Mouse (Mus musculus) CH12.LX (cell line): ENCODE measurements at regions not wholly inside any gene's neighbourhood (a gene's known extent, or its start where the extent isn't known, plus 50 kb on each side); places are given as distances from the start of the nearest gene placed in this dataset.
A peak's percentile ranks its signal among the peaks of the same experiment; 100 is the strongest.
"Not testable (repeated sequence)": the region's sequence is repeated elsewhere in the genome, so short reads cannot be mapped to it uniquely, and the experiment has no call there.

ENCODE experiments used
- DNase-seq: peaks from one replicate; pipeline ENCODE4 v3.0.0-alpha.2; 2013; ENCODE audit errors: extremely low read depth
- H3K27ac ChIP-seq: 2 replicates; pipeline ENCODE4 v1.5.1; 2012; ENCODE audit warnings: low read depth, mild to moderate bottlenecking, control low read depth, moderate library complexity; ENCODE audit not compliant: insufficient read depth
- H3K27me3 ChIP-seq: replicated peaks from 2 replicates; pipeline ENCODE3; 2012; ENCODE audit warnings: inconsistent platforms
- H3K36me3 ChIP-seq, 2 experiments: replicated peaks in 1 of 2; 2 replicates each; pipeline versions ENCODE3 to v1.6.1; 2012; ENCODE audit warnings: inconsistent platforms in 1 of 2, low read length in 1 of 2, mild to moderate bottlenecking in 1 of 2, mixed read lengths in 1 of 2, moderate library complexity in 1 of 2; ENCODE audit not compliant: control insufficient read depth in 1 of 2, insufficient read depth in 1 of 2
- H3K4me1 ChIP-seq, 2 experiments: 2 replicates each; pipeline ENCODE4 v1.6.1; 2012; ENCODE audit warnings: inconsistent platforms in 1 of 2, moderate library complexity in 1 of 2; ENCODE audit not compliant: insufficient read depth in 2 of 2, control insufficient read depth in 1 of 2
- H3K4me2 ChIP-seq: 2 replicates; pipeline ENCODE4 v1.6.1; 2012; ENCODE audit warnings: low read depth, mild to moderate bottlenecking, control low read depth; ENCODE audit not compliant: poor library complexity, insufficient read depth, severe bottlenecking
- H3K4me3 ChIP-seq, 3 experiments: fragments of 150-350 bp in 1 of 3; sonication (generic) in 1 of 3; replicated peaks in 1 of 3; 2 replicates each; pipeline versions ENCODE3 to v1.5.1; 2011 to 2012; ENCODE audit warnings: low read depth in 2 of 3, low read length in 2 of 3, mild to moderate bottlenecking in 2 of 3, moderate library complexity in 2 of 3, control low read depth in 1 of 3, improper control_type of control experiment in 1 of 3, inconsistent platforms in 1 of 3, mixed read lengths in 1 of 3; ENCODE audit not compliant: poor library complexity in 1 of 3
- H3K79me2 ChIP-seq: replicated peaks from 2 replicates; pipeline ENCODE4 v1.6.1; 2012; ENCODE audit warnings: mild to moderate bottlenecking, moderate library complexity; ENCODE audit not compliant: control insufficient read depth, poor library complexity, insufficient read depth, severe bottlenecking; ENCODE audit errors: extremely low read depth
- H3K9ac ChIP-seq: 2 replicates; pipeline ENCODE4 v1.6.1; 2012; ENCODE audit warnings: low read depth, mild to moderate bottlenecking, control low read depth, moderate library complexity; ENCODE audit not compliant: insufficient read depth
- H3K9me3 ChIP-seq: replicated peaks from 2 replicates; pipeline ENCODE3; 2012; ENCODE audit warnings: low read length, inconsistent platforms, mixed read lengths
- CHD2 ChIP-seq: IDR thresholded peaks from 2 replicates; pipeline ENCODE4 v1.6.1; 2011; ENCODE audit warnings: low read length, improper control_type of control experiment
- CTCF ChIP-seq, 2 experiments: IDR thresholded peaks in 1 of 2; conservative IDR thresholded peaks in 1 of 2; 2 replicates each; pipeline ENCODE4 v1.5.1; 2011 to 2012; ENCODE audit warnings: low read depth in 2 of 2, low read length in 2 of 2, improper control_type of control experiment in 1 of 2, inconsistent platforms in 1 of 2, mild to moderate bottlenecking in 1 of 2, moderate library complexity in 1 of 2
- E2F4 ChIP-seq: IDR thresholded peaks from 2 replicates; pipeline ENCODE4 v1.6.1; 2011; ENCODE audit warnings: low read depth, low read length, improper control_type of control experiment; ENCODE audit not compliant: insufficient replicate concordance
- EP300 ChIP-seq: IDR thresholded peaks from 2 replicates; pipeline ENCODE4 v1.6.1; 2011; ENCODE audit warnings: low read length, improper control_type of control experiment
- KAT2A ChIP-seq: IDR thresholded peaks from 2 replicates; pipeline ENCODE4 v1.6.1; 2012; ENCODE audit warnings: low read length, improper control_type of control experiment, inconsistent platforms; ENCODE audit not compliant: insufficient replicate concordance
- MYC ChIP-seq: IDR thresholded peaks from 2 replicates; pipeline ENCODE4 v1.6.1; 2011; ENCODE audit warnings: low read depth, mild to moderate bottlenecking, improper control_type of control experiment, low read length
- RAD21 ChIP-seq: IDR thresholded peaks from 2 replicates; pipeline ENCODE4 v1.6.1; 2011; ENCODE audit warnings: low read depth, mild to moderate bottlenecking, low read length, improper control_type of control experiment, moderate library complexity
- SIN3A ChIP-seq: IDR thresholded peaks from 2 replicates; pipeline ENCODE4 v1.6.1; 2012; ENCODE audit warnings: low read length, improper control_type of control experiment, inconsistent platforms
- TCF12 ChIP-seq: IDR thresholded peaks from 2 replicates; pipeline ENCODE4 v1.6.1; 2014; ENCODE audit warnings: low read depth, mild to moderate bottlenecking, inconsistent platforms, low read length, improper control_type of control experiment
- dilution Hi-C: fragments of 300-500 bp; cut with MboI; formaldehyde crosslinking; loops from 2 replicates; pipeline ENCODE4 v1.14.3; 2020; ENCODE audit warnings: low sequenced_read_pairs; ENCODE audit not compliant: extremely low pct_unique_long_range_greater_than_20kb, extremely low pct_ligation_motif_present
- in situ Hi-C: fragments of 300-500 bp; cut with MboI; formaldehyde crosslinking; loops from 3 replicates; pipeline ENCODE4 v1.14.3; 2019; ENCODE audit warnings: low sequenced_read_pairs, low pct_ligation_motif_present, low pct_unique_long_range_greater_than_20kb, mixed read lengths

GRCm38 (mm10) chr3:81835380-81836157 is 96.8 kb upstream of the Ctso start:
- peak overlapping the region in 1 of 3 experiments; percentile 35 for H3K4me3 ChIP-seq
- H3K27me3 ChIP-seq: no peaks in the 10 kb centered on the region
- H3K36me3 ChIP-seq: no peaks in the 10 kb centered on the region
- H3K4me1 ChIP-seq: peaks cover 0 to 14% of the 10 kb centered on the region in 2 experiments; a peak in 3 of 4 replicates
- dilution Hi-C loops: no loop called here
- no peaks in the 10 kb centered on the region for H3K79me2 ChIP-seq
- TF ChIP-seq EP300 (no peak), SIN3A (0 out of 2 replicates have a peak, but pooled peaks have one; percentile 19), TCF12 (0 out of 2 replicates have a peak, but pooled peaks have one; percentile 28), E2F4 (no peak), MYC (no peak), KAT2A (no peak), CTCF (conservative IDR thresholded peaks at IDR 0.05 in 1 of 2, IDR thresholded peaks at IDR 0.05 in 1 of 2; ENCODE audit: low read depth in 2 of 2, low read length in 2 of 2) (no peak)
- H3K9me3 ChIP-seq: peaks cover 4% of the 10 kb centered on the region
- H3K27ac ChIP-seq: 0 out of 2 replicates have a peak overlapping the region, but pooled peaks have one; percentile 19
- H3K4me2 ChIP-seq: peak overlapping the region; percentile 63
- no peak overlapping the region for H3K9ac ChIP-seq
- DNase-seq: peak; percentile 80
- in situ Hi-C loops: no loop called here

- no peak overlapping the region for H3K4me3 ChIP-seq
- dilution Hi-C loops: no loop called here
These were observed 95.9 kb upstream of the Ctso start for GRCm38 (mm10) chr3:81836478-81836877.

GRCm38 (mm10) chr3:81838121-81838520 is 94.3 kb upstream of the Ctso start:
- H3K9me3 ChIP-seq, H3K9ac ChIP-seq, dilution Hi-C loops, H3K79me2 ChIP-seq, H3K4me3 ChIP-seq, H3K27me3 ChIP-seq, H3K27ac ChIP-seq, H3K36me3 ChIP-seq, in situ Hi-C loops, H3K4me2 ChIP-seq: not testable (repeated sequence)
- peak; percentile 13 for DNase-seq
- peaks cover 0 to 14% of the 10 kb centered on the region in 2 experiments; a peak in 3 of 4 replicates for H3K4me1 ChIP-seq

More at GRCm38 (mm10) chr3:81836478-81836877, 95.9 kb upstream of the Ctso start:
- Histone ChIP-seq H3K79me2 (no peaks in the 10 kb centered on the region), H3K27me3 (no peaks in the 10 kb centered on the region), H3K4me2 (no peak overlapping the region), H3K9ac (no peak overlapping the region), H3K4me1 (peaks cover 0 to 14% of the 10 kb centered on the region in 2 experiments; a peak in 3 of 4 replicates), H3K27ac (no peak overlapping the region), H3K36me3 (no peaks in the 10 kb centered on the region), H3K9me3 (peaks cover 4% of the 10 kb centered on the region)
- DNase-seq: no peak
- in situ Hi-C loops: no loop called here
- TF ChIP-seq RAD21: no peak
- no peak for TF ChIP-seq CHD2
